Mouse (Mus musculus) limb, embryonic 12.5 days (tissue): ENCODE data around the gene Hist2h3b. TPM values are rescaled to one million over a fixed set of nuclear protein-coding genes. Genes with fewer than 3 reads are reported as not detected.
"Not testable (repeated sequence)": the region's sequence is repeated elsewhere in the genome, so short reads cannot be mapped to it uniquely, and the experiment has no call there.

Experiments
- ATAC-seq: fragments of 200-750 bp; cut with Nextera tagmentation; 2 replicates; pipeline ENCODE4 v1.8.0; 2017; ENCODE audit warnings: low read depth, moderate TSS enrichment; ENCODE audit not compliant: insufficient number of reproducible peaks, insufficient read depth, low FRiP score, low TSS enrichment
- H3K27ac ChIP-seq: fragments of 300-500 bp; sonication (generic); 2 replicates; pipeline ENCODE4 v1.5.1; 2016; ENCODE audit warnings: mild to moderate bottlenecking, moderate library complexity
- H3K27me3 ChIP-seq: fragments of 300-500 bp; sonication (generic); 2 replicates; pipeline ENCODE4 v1.6.1; 2016; ENCODE audit warnings: mild to moderate bottlenecking, moderate library complexity
- H3K36me3 ChIP-seq: fragments of 300-500 bp; sonication (generic); 2 replicates; pipeline ENCODE4 v1.6.1; 2016; ENCODE audit warnings: mild to moderate bottlenecking, moderate library complexity
- H3K4me1 ChIP-seq: fragments of 300-500 bp; sonication (generic); replicated peaks from 2 replicates; pipeline ENCODE4 v1.6.1; 2016
- H3K4me2 ChIP-seq: fragments of 300-500 bp; sonication (generic); 2 replicates; pipeline ENCODE4 v1.6.1; 2016; ENCODE audit warnings: mild to moderate bottlenecking, moderate library complexity
- H3K4me3 ChIP-seq: fragments of 300-500 bp; sonication (generic); replicated peaks from 2 replicates; pipeline ENCODE4 v1.5.1; 2016; ENCODE audit warnings: mild to moderate bottlenecking
- H3K9ac ChIP-seq: fragments of 300-500 bp; sonication (generic); replicated peaks from 2 replicates; pipeline ENCODE4 v1.6.1; 2016; ENCODE audit warnings: mild to moderate bottlenecking, moderate library complexity
- H3K9me3 ChIP-seq: fragments of 300-500 bp; sonication (generic); 2 replicates; pipeline ENCODE4 v1.6.1; 2016; ENCODE audit warnings: mild to moderate bottlenecking, moderate library complexity
- WGBS: fragments of 180-500 bp; shearing (Covaris S2); methylation state at CpG from one replicate; pipeline ENCODE4 v1.1.7; 2016; 5-methylcytosine and 5-hydroxymethylcytosine counted together
- polyA plus RNA-seq: library from polyadenylated mRNA; unstranded; fragments of >200 nt; fragmentation: Nextera tagmentation; extraction: Ambion mirVana; gene quantifications from 2 replicates; pipeline ENCODE4 v1.2.1, GENCODE M21; 2016

Gene Hist2h3b
- polyA plus RNA-seq, 1 experiment from 2014 or later: 139 TPM

DNA sequence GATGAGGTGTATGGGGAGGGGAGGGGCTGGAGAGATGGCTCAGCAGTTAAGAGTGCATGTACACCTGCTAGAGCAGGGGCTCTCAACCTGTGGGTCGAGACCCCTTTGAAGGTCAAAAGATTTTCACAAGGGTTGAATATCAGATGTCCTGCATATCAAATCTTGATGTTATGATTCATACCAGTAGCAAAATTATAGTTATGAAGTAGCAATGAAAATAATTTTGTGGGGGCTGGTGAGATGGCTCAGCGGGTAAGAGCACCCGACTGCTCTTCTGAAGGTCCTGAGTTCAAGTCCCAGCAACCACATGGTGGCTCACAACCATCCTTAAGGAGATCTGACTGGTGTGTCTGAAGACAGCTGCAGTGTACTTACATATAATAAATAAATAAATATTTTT lies 22.3 kb downstream of the Hist2h3b start:
- not testable (repeated sequence) for H3K36me3 ChIP-seq, H3K9ac ChIP-seq, H3K9me3 ChIP-seq, H3K27ac ChIP-seq, H3K27me3 ChIP-seq, ATAC-seq, H3K4me2 ChIP-seq, H3K4me3 ChIP-seq, H3K4me1 ChIP-seq
- 93% methylated on average over 3 of the region's 3 CpGs for WGBS

DNA sequence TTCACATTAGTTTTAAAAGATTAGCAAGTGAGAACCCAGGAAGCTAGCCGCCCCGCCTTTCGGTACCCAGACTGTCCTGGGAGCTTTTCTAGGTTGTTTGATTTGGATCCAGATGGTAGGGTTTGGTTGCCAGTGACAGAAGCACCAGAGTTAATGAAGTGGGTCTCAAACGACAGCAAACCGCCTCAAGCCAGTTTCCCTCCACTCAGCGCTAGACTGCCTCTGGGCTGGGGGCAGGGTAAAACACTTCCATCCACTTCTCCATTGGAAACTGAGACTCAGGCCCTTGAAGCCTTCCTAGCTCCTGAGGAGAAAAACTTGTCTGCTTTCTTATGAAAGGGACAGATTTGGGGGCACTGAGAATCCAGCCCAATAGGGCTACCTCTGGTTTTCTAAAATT lies 24.2 kb downstream of the Hist2h3b start:
- Histone ChIP-seq H3K9me3 (0 out of 2 replicates have a peak, but pooled peaks cover 9% of the 10 kb centered on the region), H3K36me3 (no peaks in the 10 kb centered on the region), H3K9ac (no peak overlapping the region), H3K4me1 (no peaks in the 10 kb centered on the region), H3K27me3 (no peaks in the 10 kb centered on the region), H3K27ac (no peak overlapping the region), H3K4me3 (no peak overlapping the region), H3K4me2 (no peak overlapping the region)
- ATAC-seq: no peak
- 36% methylated on average over 6 of the region's 6 CpGs for WGBS

DNA sequence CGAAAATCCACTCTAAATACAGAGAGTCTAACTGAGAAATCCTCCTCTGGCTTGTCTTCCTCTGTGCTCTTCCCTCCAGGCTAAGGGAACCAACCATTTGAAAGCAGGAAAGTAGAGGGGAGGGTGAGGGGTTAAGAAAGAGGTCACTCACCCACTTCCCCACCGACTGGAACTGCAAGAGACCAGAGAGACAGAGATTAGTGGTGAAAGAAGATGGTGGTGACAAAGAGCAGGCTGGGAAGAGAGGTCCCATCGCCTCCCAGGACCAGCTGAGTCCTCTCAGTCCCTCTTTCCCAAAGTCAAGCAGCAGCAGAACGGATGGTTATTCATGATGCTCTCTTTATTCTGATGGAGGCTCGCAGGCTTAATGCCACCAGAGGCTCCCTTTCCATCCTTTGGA lies 24.9 kb downstream of the Hist2h3b start:
- no peak for ATAC-seq
- 0 out of 2 replicates have a peak, but pooled peaks cover 9% of the 10 kb centered on the region for H3K9me3 ChIP-seq
- no peaks in the 10 kb centered on the region for H3K4me1 ChIP-seq
- WGBS: 54% methylated on average over 5 of the region's 5 CpGs
- no peaks in the 10 kb centered on the region for H3K27me3 ChIP-seq
- H3K4me3 ChIP-seq: no peak overlapping the region
- no peak overlapping the region for H3K4me2 ChIP-seq
- no peak overlapping the region for H3K27ac ChIP-seq
- H3K9ac ChIP-seq: no peak overlapping the region
- no peaks in the 10 kb centered on the region for H3K36me3 ChIP-seq

DNA sequence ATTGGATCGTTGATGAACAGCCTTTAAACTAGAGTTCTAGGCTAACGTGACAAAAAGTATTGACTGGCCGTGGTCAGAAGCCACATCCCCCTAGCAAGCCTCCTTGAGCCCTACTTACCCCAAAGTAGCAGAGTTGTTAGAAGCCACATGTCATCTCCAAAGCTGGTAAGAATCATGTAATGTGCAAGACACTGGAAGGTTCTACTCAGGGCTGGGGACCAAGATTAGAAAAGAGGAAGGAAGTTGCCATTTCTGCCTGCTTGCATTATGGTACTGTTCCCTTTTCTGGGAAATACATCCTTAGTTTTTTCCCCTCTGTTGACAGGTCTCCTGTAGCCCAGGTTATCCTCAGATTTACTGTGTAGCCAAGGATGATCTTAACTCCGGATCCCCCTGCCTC lies 25.3 kb downstream of the Hist2h3b start, which contains the start of gene Fcgr1:
Gene Fcgr1, minus strand, starts transcription at position 183 of the 400 bp plus-strand sequence.
- H3K27ac ChIP-seq: no peak within 1 kb of the TSS
- ATAC-seq: no peak
- H3K9ac ChIP-seq: no peak within 1 kb of the TSS
- H3K36me3 ChIP-seq: no peaks in the 10 kb centered on the region
- no peak within 1 kb of the TSS for H3K4me3 ChIP-seq
- H3K4me1 ChIP-seq: no peaks in the 10 kb centered on the region
- H3K9me3 ChIP-seq: 0 out of 2 replicates have a peak, but pooled peaks cover 9% of the 10 kb centered on the region
- H3K4me2 ChIP-seq: no peak within 1 kb of the TSS
- WGBS: 83% methylated on average over 4 of the region's 4 CpGs
- no peaks in the 10 kb centered on the region for H3K27me3 ChIP-seq

DNA sequence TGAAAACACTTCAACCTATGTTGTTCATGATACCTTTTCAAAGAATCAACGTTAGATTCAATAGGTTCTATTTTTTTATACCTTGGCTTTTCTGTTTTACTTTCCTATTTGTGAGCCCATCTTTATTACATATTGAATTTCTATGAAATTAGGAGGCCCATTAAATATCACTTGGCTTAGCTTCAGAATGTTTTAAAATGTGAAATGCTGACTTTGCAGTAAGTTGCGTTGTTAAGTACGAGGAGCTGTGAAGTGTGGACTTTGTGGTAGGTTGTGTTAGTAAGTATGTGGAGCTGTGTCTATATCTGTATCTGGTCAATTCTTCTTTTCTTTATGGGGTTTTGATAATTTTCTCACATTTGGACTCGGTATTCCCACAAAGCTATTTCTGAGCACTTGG lies 29.9 kb downstream of the Hist2h3b start:
- Histone ChIP-seq H3K27ac (no peak overlapping the region), H3K4me1 (no peaks in the 10 kb centered on the region), H3K9ac (no peak overlapping the region), H3K36me3 (no peaks in the 10 kb centered on the region), H3K4me2 (no peak overlapping the region), H3K27me3 (peaks cover 5% of the 10 kb centered on the region; the same call in 1 of the 2 replicates), H3K4me3 (no peak overlapping the region), H3K9me3 (0 out of 2 replicates have a peak, but pooled peaks cover 9% of the 10 kb centered on the region)
- 96% methylated on average over 4 of the region's 4 CpGs for WGBS
- ATAC-seq: no peak

DNA sequence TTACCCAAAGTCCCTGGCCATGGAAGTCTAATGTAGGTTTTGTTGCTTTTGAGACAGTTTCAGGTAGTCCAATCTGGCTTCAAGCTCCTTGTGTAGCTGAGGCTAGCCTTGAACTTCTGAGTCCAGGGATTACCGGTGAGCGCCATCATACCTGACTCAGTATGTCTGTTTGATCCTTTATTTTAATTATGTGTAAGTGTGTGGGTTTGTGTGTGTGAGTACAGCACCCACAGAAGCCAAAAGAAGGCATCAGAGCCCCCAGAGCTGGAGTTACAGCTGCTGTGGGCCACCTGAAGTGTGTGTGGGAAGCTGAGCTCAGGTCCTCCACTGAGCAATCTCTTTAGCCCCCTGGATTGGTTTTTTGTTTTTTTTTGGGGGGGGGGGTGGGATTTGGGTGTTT lies 31.1 kb downstream of the Hist2h3b start:
- no peak for ATAC-seq
- WGBS: 91% methylated on average over 2 of the region's 2 CpGs
- no peak overlapping the region for H3K27ac ChIP-seq
- no peak overlapping the region for H3K9ac ChIP-seq
- no peaks in the 10 kb centered on the region for H3K4me1 ChIP-seq
- H3K36me3 ChIP-seq: no peaks in the 10 kb centered on the region
- H3K4me2 ChIP-seq: no peak overlapping the region
- 0 out of 2 replicates have a peak, but pooled peaks cover 9% of the 10 kb centered on the region for H3K9me3 ChIP-seq
- no peak overlapping the region for H3K4me3 ChIP-seq
- peaks cover 5% of the 10 kb centered on the region; the same call in 1 of the 2 replicates for H3K27me3 ChIP-seq

DNA sequence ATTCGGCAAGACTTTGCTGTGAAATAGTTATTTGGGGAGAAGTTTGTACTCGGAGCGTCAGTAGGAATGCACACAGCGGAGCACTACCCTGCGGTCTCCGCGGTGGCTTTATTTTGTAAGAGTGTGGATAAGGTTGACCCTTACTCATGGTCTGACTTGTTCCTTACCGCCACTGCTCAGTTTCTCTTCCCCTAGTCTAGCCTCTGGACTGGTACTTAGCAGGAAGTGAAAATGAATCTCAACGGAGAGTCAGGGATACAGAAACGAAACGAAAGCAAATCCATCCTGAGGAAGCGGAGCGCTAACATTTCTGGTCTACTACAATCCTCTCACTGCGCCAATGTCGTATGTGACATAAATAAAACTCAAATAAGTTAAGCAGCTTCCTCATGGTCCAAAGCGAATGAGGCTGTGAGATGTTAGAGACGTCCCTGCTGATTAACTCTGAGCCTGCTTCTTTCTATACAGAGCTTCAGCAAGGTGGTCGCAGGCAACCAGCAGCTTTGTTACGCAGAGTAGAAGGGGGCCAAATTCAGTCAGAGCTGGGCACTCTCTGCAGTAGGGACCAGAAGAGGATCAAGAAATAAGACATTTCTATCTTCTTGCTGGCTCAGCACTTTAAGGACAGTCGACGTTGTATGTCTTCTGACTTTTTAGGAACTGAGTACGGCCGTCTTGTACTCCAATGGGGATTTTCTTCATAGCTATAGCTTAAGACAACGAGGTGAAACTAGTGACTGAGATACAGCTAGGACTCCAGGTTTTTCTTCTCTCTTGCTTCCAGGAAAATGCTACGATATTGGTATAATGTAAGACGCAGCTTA lies 32.5 kb downstream of the Hist2h3b start:
- Histone ChIP-seq H3K27ac (no peak overlapping the region), H3K4me3 (peak overlapping the region; percentile 14; the same call in 1 of the 2 replicates), H3K4me2 (peak overlapping the region; percentile 33), H3K36me3 (no peaks in the 10 kb centered on the region), H3K4me1 (no peaks in the 10 kb centered on the region), H3K9me3 (0 out of 2 replicates have a peak, but pooled peaks cover 2% of the 10 kb centered on the region), H3K9ac (no peak overlapping the region; the same call in 1 of the 2 replicates), H3K27me3 (peaks cover 5% of the 10 kb centered on the region; the same call in 1 of the 2 replicates)
- ATAC-seq: no peak
- 76% methylated on average over 26 of the region's 26 CpGs for WGBS

DNA sequence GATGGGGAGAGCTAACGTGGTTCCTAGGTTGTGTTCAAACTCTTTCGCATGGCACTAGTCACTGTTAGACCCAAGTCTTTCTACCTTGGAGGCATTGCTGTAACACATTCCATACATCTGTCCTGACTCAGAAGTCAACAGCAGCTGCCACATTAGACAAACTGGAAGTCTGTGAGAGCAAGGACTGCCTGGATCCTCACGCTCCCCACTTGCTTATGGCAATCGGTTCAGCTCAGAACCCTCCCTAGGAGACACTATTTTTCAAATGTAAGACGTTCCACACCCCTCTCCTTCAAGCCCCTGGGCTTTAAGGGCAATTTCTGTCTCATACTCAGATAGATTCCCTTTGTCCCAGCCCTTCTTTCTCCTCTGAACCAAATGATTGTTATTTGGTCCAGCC lies 33.6 kb downstream of the Hist2h3b start:
- Histone ChIP-seq H3K27me3 (peaks cover 5% of the 10 kb centered on the region; the same call in 1 of the 2 replicates), H3K4me3 (no peak overlapping the region), H3K36me3 (no peaks in the 10 kb centered on the region), H3K9me3 (no peaks in the 10 kb centered on the region), H3K4me1 (no peaks in the 10 kb centered on the region), H3K9ac (no peak overlapping the region), H3K27ac (no peak overlapping the region), H3K4me2 (no peak overlapping the region)
- no peak for ATAC-seq
- 73% methylated on average over 5 of the region's 5 CpGs for WGBS

DNA sequence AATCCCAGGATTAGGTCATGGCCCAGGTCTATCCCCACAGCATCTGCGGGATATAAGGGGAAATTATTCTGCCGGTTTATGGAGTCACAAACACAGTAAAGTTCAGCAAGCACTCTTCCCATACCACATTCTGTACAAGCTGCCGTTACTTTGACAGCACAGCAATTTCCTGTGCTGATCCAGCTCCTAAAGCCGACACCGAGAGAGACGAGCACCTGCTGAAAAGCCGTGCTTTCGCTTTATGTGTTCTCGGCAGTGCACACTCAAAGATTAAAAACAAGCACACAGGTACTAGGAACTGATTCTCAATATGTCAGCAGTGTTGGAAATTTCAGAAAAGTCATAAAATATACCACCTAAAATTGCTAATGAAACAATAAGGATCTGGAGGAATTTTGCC lies 38.1 kb downstream of the Hist2h3b start:
- no peak overlapping the region for H3K4me3 ChIP-seq
- no peaks in the 10 kb centered on the region for H3K9me3 ChIP-seq
- H3K27me3 ChIP-seq: peaks cover 5% of the 10 kb centered on the region
- H3K4me2 ChIP-seq: no peak overlapping the region
- H3K9ac ChIP-seq: no peak overlapping the region
- 55% methylated on average over 9 of the region's 9 CpGs for WGBS
- no peaks in the 10 kb centered on the region for H3K4me1 ChIP-seq
- no peaks in the 10 kb centered on the region for H3K36me3 ChIP-seq
- no peak overlapping the region for H3K27ac ChIP-seq
- ATAC-seq: no peak

DNA sequence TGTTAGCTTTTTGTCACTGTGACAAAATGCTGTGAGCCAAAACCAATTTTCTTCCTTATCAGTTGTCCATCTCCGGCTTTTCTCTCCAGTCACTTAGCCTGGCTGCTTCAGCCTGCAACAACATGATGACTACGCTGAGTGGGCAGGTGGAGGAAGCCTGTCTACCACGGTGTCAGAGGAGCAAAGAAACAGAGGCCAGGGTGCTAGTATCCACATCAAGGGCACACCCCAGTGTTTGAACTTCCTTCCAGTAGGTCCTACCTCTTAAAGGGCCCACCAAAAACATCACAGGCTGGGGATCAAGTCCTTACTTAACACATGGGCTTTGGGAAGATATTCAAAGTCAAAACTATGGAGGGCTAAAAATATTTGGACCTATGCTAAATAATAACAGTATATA lies 41.0 kb downstream of the Hist2h3b start:
- Histone ChIP-seq H3K27ac (no peak overlapping the region), H3K27me3 (no peaks in the 10 kb centered on the region; the same call in none of the 2 replicates), H3K4me2 (no peak overlapping the region), H3K4me3 (no peak overlapping the region), H3K4me1 (no peaks in the 10 kb centered on the region), H3K9ac (no peak overlapping the region), H3K36me3 (no peaks in the 10 kb centered on the region), H3K9me3 (no peaks in the 10 kb centered on the region)
- WGBS: 55% methylated on average over 3 of the region's 3 CpGs
- ATAC-seq: no peak

DNA sequence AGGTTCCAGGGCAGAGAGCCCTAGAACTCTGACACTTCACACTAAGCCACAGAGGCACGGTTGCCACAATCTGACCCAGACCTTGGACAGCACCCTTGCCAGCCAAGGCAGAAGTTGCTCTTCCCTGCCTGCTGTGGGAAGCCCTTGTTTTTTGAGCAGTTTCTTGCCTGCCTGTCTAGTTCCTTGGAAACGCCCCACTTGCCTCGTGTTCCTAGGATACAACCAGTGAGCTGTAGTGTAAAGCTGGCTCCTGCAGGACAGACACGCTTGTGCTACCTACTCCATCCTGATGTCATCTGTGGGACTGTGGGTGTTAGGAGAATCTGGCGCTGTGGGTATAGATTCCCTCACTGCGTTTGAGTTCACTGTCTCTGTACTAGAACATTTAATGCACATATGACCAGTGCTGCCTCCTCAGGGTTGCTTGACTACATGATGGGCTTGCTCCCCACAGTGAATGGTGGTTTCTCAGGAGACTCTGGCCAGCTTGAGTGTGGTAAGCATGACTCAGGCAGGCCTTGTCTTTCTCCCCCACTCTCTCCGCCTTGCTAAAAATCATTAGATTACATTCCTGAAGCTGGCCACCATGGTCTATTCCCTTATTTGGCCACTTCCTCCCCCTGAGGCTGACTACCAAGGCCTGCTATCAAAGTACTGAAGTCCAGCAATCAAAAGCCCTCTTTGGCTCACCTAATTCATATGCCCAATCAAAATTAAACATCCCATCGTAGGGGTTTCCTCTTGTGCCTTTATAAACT lies 44.1 kb downstream of the Hist2h3b start:
- no peak overlapping the region for H3K27ac ChIP-seq
- H3K4me1 ChIP-seq: no peaks in the 10 kb centered on the region
- no peak for ATAC-seq
- H3K4me3 ChIP-seq: no peak overlapping the region
- no peaks in the 10 kb centered on the region for H3K36me3 ChIP-seq
- no peak overlapping the region for H3K9ac ChIP-seq
- H3K9me3 ChIP-seq: no peaks in the 10 kb centered on the region
- H3K27me3 ChIP-seq: no peaks in the 10 kb centered on the region; the same call in 1 of the 2 replicates
- H3K4me2 ChIP-seq: no peak overlapping the region
- WGBS: 59% methylated on average over 8 of the region's 8 CpGs
